Mouse (Mus musculus) G1E (cell line): Measurements from ENCODE around the gene Slc22a14. TPM values are rescaled to one million over a fixed set of nuclear protein-coding genes. Genes with fewer than 3 reads are reported as not detected.
"Not testable (repeated sequence)": the region's sequence is repeated elsewhere in the genome, so short reads cannot be mapped to it uniquely, and the experiment has no call there.

Experiments
- ATAC-seq: 2 replicates; pipeline ENCODE4 v1.8.0; 2016; ENCODE audit warnings: mild to moderate bottlenecking; ENCODE audit not compliant: insufficient number of reproducible peaks, poor library complexity, low FRiP score, severe bottlenecking; ENCODE audit errors: extremely low read depth
- DNase-seq: peaks from one replicate; pipeline ENCODE4 v3.0.0; 2012; ENCODE audit warnings: low spot score
- H3K27me3 ChIP-seq: 2 replicates; pipeline ENCODE4 v1.6.1; 2012; ENCODE audit warnings: mild to moderate bottlenecking, low read length, inconsistent platforms; ENCODE audit not compliant: insufficient read depth
- H3K36me3 ChIP-seq: replicated peaks from 2 replicates; pipeline ENCODE3; 2012; ENCODE audit warnings: mild to moderate bottlenecking, inconsistent platforms
- H3K4me1 ChIP-seq: 2 replicates; pipeline ENCODE4 v1.6.1; 2012; ENCODE audit warnings: low read depth, low read length, inconsistent platforms, mixed read lengths; ENCODE audit not compliant: insufficient read depth
- H3K4me3 ChIP-seq: 2 replicates; pipeline ENCODE4 v1.5.1; 2012; ENCODE audit warnings: low read depth, mild to moderate bottlenecking, inconsistent platforms, low read length, moderate library complexity, mixed read lengths
- H3K9me3 ChIP-seq: replicated peaks from 2 replicates; pipeline ENCODE4 v1.6.1; 2012; ENCODE audit warnings: inconsistent platforms
- CTCF ChIP-seq: IDR thresholded peaks from 2 replicates; pipeline ENCODE4 v1.5.1; 2012; ENCODE audit warnings: low read depth, low read length, inconsistent platforms, mixed read lengths
- GATA1 ChIP-seq: IDR thresholded peaks from 2 replicates; pipeline ENCODE4 v1.6.1; 2012; ENCODE audit warnings: borderline replicate concordance, low read length, inconsistent platforms, mixed read lengths
- GATA2 ChIP-seq: IDR thresholded peaks from 2 replicates; pipeline ENCODE4 v1.6.1; 2012; ENCODE audit warnings: low read depth, low read length, inconsistent platforms, borderline replicate concordance
- POLR2AphosphoS5 ChIP-seq: IDR thresholded peaks from 2 replicates; pipeline ENCODE4 v1.6.1; 2012; ENCODE audit warnings: low read depth, low read length, inconsistent platforms; ENCODE audit not compliant: insufficient replicate concordance
- TAL1 ChIP-seq: conservative IDR thresholded peaks from 2 replicates; pipeline ENCODE4 v1.6.1; 2012; ENCODE audit warnings: low read depth, low read length, inconsistent platforms, mixed read lengths
- polyA plus RNA-seq: library from polyadenylated mRNA; stranded (reverse); fragments of >175 nt; gene quantifications from 2 replicates; pipeline ENCODE4 v1.2.3, GENCODE M21; 2012
- total RNA-seq, 2 experiments: library from RNA; stranded (forward) in 1 of 2; stranded (reverse) in 1 of 2; fragments of 200-1000 nt in 1 of 2; fragments of >200 nt in 1 of 2; fragmentation: Nextera tagmentation in 1 of 2; gene quantifications; 2 replicates each; pipeline ENCODE4 v1.2.3; 2014 to 2017

Gene Slc22a14
- total and polyA plus RNA-seq, 3 experiments = not detected

DNA sequence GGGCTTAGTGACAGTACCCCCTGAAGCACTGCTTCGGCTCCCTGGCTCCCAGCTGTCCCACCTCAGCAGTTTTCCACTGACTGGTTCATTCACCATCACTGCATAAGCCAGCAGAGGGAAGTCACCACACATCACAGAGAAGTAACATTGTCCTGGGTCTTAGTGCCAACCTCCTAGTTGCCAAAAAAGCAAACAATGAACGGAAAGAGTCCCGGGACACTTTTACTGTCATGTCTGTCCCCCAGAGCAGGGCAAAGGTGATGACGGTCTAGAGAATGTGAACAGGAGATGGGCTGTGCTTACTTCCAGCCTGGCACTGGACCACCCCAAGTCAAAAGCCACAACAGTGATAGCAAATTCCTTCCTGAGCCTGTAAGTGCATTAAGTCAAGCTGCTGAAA is 126.6 kb downstream of the Slc22a14 start:
- DNase-seq = no peak
- Histone ChIP-seq H3K36me3 (peaks cover 58% of the 10 kb centered on the region), H3K27me3 (no peaks in the 10 kb centered on the region), H3K9me3 (no peaks in the 10 kb centered on the region), H3K4me1 (no peaks in the 10 kb centered on the region), H3K4me3 (no peak overlapping the region)
- no peak for ATAC-seq
- TF ChIP-seq GATA2 = no peak
- TF ChIP-seq CTCF = no peak
- no peak for TF ChIP-seq POLR2AphosphoS5
- no peak for TF ChIP-seq GATA1
- TF ChIP-seq TAL1 = no peak

DNA sequence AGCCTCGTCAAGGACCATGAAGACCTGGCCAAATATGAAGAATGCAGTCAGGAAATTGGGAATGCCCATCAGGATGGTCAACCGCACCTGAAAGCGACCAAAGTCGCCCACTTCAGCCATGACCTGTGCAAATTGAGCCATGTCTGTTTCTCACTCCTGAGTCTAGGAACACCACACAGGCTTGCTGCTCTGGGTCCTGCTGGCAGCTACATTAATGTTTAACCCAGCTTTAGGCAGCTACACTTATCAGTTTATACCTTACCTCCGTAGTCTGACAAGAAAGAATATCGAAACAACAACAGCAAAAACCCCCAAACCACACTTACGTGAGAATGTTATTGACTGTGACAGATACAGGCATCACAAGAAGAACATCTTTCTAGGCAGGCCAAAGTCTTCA is 133.8 kb downstream of the Slc22a14 start:
- DNase-seq (no peak), ATAC-seq (no peak)
- Histone ChIP-seq H3K9me3 (no peaks in the 10 kb centered on the region), H3K4me1 (no peaks in the 10 kb centered on the region), H3K36me3 (no peaks in the 10 kb centered on the region), H3K4me3 (no peak overlapping the region), H3K27me3 (peaks cover 2% of the 10 kb centered on the region; the same call in 1 of the 2 replicates)
- TF ChIP-seq CTCF = no peak
- TF ChIP-seq GATA2 = no peak
- no peak for TF ChIP-seq GATA1
- TF ChIP-seq TAL1 = no peak
- no peak for TF ChIP-seq POLR2AphosphoS5

DNA sequence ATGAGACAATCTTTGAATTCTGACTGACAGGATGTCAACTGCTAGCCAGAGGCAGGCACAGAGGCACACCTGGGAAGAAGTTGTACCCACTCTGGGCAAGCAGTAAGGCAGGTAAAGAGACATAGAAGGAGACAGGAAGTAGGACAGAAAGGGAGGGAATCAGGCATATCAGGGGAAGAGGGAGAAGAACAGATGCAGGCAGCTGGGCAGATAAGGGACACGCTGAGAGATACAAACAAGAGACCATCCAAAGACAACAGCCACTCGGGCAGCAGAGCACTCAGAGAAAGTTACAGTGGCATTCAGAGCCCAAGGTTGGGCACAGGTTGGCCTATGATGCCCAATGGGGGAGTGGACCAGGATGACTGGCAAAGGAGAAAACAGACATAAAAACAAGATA is 134.5 kb downstream of the Slc22a14 start:
- DNase-seq (no peak), ATAC-seq (no peak)
- Histone ChIP-seq H3K27me3 (peaks cover 2% of the 10 kb centered on the region; the same call in 1 of the 2 replicates), H3K4me1 (no peaks in the 10 kb centered on the region), H3K9me3 (no peaks in the 10 kb centered on the region), H3K36me3 (no peaks in the 10 kb centered on the region), H3K4me3 (no peak overlapping the region)
- TF ChIP-seq TAL1 = no peak
- no peak for TF ChIP-seq POLR2AphosphoS5
- no peak for TF ChIP-seq CTCF
- TF ChIP-seq GATA1 = no peak
- no peak for TF ChIP-seq GATA2

DNA sequence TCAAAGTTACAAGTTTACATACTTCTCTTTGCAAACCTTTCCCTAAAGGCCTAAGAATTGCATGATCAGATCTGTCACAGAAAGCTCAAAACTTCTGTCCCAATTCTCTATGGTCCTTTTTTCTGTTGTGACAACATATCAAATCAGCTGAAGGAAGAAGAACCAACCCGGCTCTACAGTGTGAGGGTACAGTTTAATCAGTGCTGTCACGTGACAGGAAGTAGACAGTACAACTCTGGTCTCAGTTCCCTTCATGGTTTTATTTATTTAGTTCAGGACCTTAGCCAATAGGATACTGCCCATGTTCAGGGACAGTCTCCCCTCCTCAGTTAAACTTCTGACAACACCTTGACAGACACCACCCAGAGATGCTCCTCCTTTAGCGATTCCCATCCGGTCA is 145.1 kb downstream of the Slc22a14 start:
- TF ChIP-seq POLR2AphosphoS5 (no peak), GATA1 (no peak), CTCF (no peak), GATA2 (no peak), TAL1 (no peak)
- H3K4me3 ChIP-seq = no peak overlapping the region
- H3K9me3 ChIP-seq = 0 out of 2 replicates have a peak, but pooled peaks cover 2% of the 10 kb centered on the region
- no peaks in the 10 kb centered on the region for H3K36me3 ChIP-seq
- no peaks in the 10 kb centered on the region for H3K27me3 ChIP-seq
- no peak for ATAC-seq
- DNase-seq = no peak
- no peaks in the 10 kb centered on the region for H3K4me1 ChIP-seq

DNA sequence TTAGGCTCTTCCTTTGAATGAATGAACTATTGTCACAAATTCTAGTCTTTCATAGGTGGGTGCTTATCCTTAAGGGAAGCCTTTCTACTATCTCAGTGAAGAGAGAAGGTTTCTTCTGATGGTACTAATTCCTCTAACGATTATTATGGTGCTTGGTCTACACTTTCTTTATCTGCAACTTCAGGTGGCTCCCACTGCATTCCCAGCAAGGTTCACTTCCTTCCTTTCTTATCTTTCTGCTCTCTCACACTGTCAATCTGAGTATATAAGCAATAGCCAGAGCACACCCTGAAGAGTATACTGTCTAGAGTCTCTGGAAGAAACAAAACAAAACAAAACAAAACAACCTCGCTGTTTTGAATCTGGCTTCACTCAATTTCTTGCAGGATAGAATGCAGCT is 145.7 kb downstream of the Slc22a14 start:
- ATAC-seq (no peak), DNase-seq (no peak)
- TF ChIP-seq GATA1 (no peak), TAL1 (no peak), POLR2AphosphoS5 (no peak), GATA2 (no peak), CTCF (no peak)
- Histone ChIP-seq H3K4me1 (no peaks in the 10 kb centered on the region), H3K9me3 (0 out of 2 replicates have a peak, but pooled peaks cover 2% of the 10 kb centered on the region), H3K4me3 (no peak overlapping the region), H3K27me3 (no peaks in the 10 kb centered on the region), H3K36me3 (no peaks in the 10 kb centered on the region)

DNA sequence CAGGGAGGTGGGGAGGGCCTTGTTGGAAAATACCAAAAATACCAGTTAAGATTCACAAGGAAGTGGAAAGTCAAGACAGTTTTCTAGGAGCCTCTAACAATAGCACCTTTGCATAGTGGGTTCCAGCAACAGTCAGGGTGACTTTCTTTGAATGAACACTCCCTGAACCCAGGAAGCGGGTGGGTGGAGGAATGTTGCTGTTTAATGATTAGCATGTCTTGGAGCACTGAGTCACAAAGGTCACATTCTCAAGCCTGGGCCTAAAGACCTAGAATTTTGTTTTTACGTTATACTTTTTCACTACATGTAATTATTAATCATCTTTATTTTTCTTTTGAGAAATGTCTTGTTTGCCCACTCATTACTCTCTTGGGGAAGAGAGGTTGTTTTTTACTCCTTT is 150.0 kb downstream of the Slc22a14 start:
- not testable (repeated sequence) for H3K27me3 ChIP-seq, ATAC-seq, H3K9me3 ChIP-seq

DNA sequence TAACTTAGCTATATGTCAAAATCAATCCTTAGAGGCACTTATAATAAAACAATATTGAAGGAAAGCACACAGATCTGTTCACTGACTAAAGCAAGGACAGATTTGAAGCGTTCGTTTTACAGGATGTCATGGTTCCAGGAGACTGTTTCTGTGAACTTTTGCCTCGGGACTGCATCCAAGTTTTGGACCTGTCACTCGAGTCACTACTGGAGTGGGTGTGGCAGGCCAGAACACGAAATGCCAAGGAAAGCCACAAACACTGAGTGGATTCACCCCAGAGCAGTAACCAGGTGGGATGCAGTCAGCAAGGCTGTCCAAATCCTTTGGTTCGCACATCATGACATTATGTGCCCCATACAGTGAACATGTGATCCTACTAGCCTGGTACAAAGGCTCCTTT is 150.8 kb downstream of the Slc22a14 start:
- H3K9me3 ChIP-seq = 0 out of 2 replicates have a peak, but pooled peaks cover 4% of the 10 kb centered on the region
- H3K27me3 ChIP-seq = no peaks in the 10 kb centered on the region
- ATAC-seq (no peak), DNase-seq (no peak)
- H3K4me3 ChIP-seq = no peak overlapping the region
- no peaks in the 10 kb centered on the region for H3K4me1 ChIP-seq
- H3K36me3 ChIP-seq = no peaks in the 10 kb centered on the region
- TF ChIP-seq GATA2 = no peak
- TF ChIP-seq POLR2AphosphoS5 = no peak
- TF ChIP-seq CTCF = no peak
- TF ChIP-seq TAL1 = no peak
- TF ChIP-seq GATA1 = no peak

More for the DNA sequence above, 150.0 kb downstream of the Slc22a14 start:
- not testable (repeated sequence) for DNase-seq, H3K36me3 ChIP-seq, H3K4me3 ChIP-seq, H3K4me1 ChIP-seq
